Mouse (Mus musculus) heart, postnatal 14 days (tissue): ENCODE results near the gene Pik3r3. TPM values are rescaled to one million over a fixed set of nuclear protein-coding genes. Genes with fewer than 3 reads are reported as not detected.

Experiments used
- DNase-seq, 2 experiments: peaks; one replicate each; pipeline ENCODE4 v3.0.0; 2021 to 2022
- intact Hi-C: fragments of 180-260 bp; cut with DNase I; formaldehyde crosslinking; loops from one replicate; pipeline ENCODE4 v1.15.1; 2025
- total RNA-seq, 2 experiments: library from RNA; stranded (reverse); gene quantifications; 2 replicates each; pipeline ENCODE4 v1.2.3; 2021

Gene Pik3r3
- total RNA-seq, 2 experiments from 2014 or later, result 18.3 to 18.9 TPM

DNA sequence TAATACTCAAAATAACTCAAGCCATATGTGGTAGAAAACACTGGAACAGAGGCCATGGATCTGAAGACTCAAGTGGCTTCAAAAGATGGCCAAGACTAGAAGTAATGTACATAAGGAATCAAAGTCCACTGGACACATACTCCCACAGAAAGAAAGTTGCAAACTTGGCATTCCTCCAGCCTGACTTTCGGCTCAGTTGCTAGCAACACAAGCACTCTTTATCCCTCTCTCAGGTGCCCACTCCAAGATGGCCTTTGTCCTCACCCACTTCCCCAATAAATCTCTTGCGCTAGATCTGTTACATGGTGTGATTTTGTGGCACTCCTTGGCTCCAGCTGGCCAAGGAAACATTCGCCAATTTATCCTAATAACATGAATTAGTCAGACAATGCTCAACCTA is 131.1 kb downstream of the Pik3r3 start:
- intact Hi-C loops, result no loop called here
- no peak for DNase-seq

Other genes starting within 250 kb of the Pik3r3 start
- under 1 TPM; 0.53 to 0.78 TPM for gene Faah, start 203.7 kb upstream of the Pik3r3 start, total RNA-seq
- 10 to 100 TPM; 24.4 to 25.6 TPM for gene Nsun4, start 167.7 kb upstream of the Pik3r3 start, total RNA-seq
- gene Uqcrh, start 146.5 kb upstream of the Pik3r3 start, total RNA-seq, result 1,000 to 10,000 TPM; 1,830 to 1,899 TPM
- 10 to 100 TPM; 30.7 to 31.5 TPM for gene Lrrc41, start 146.3 kb upstream of the Pik3r3 start, total RNA-seq
- 1 to 10 TPM in 1 of 2 experiments, under 1 TPM in 1; 0.81 to 1.5 TPM for gene Rad54l, start 97.9 kb upstream of the Pik3r3 start, total RNA-seq
- 10 to 100 TPM; 69.3 to 74.1 TPM for gene Pomgnt1, start 97.8 kb upstream of the Pik3r3 start, total RNA-seq
- gene Lurap1, start 70.3 kb upstream of the Pik3r3 start, total RNA-seq, result 1 to 10 TPM; 3.7 to 5.5 TPM
- gene Tspan1, start 54.0 kb upstream of the Pik3r3 start, total RNA-seq, result under 1 TPM in 1 of 2 experiments, not detected in 1; 0.36 TPM
- not detected for gene 1700042G07Rik, start 48.2 kb upstream of the Pik3r3 start, total RNA-seq
- gene Gm49337, start 48.2 kb upstream of the Pik3r3 start, total RNA-seq, result 1 to 10 TPM; 1.1 to 3.7 TPM
- 100 to 1,000 TPM in 1 of 2 experiments, 10 to 100 TPM in 1; 96.5 to 104 TPM for gene Mast2, start 242.6 kb downstream of the Pik3r3 start, total RNA-seq